Mouse (Mus musculus) CH12.LX (cell line): Measurements from ENCODE around the gene Panx3. TPM values are rescaled to one million over a fixed set of nuclear protein-coding genes. Genes with fewer than 3 reads are reported as not detected.

Experiments used
- DNase-seq: peaks from one replicate; pipeline ENCODE4 v3.0.0-alpha.2; 2013; ENCODE audit errors: extremely low read depth
- H3K27ac ChIP-seq: 2 replicates; pipeline ENCODE4 v1.5.1; 2012; ENCODE audit warnings: low read depth, mild to moderate bottlenecking, control low read depth, moderate library complexity; ENCODE audit not compliant: insufficient read depth
- H3K27me3 ChIP-seq: replicated peaks from 2 replicates; pipeline ENCODE3; 2012; ENCODE audit warnings: inconsistent platforms
- H3K36me3 ChIP-seq, 2 experiments: replicated peaks in 1 of 2; 2 replicates each; pipeline versions ENCODE3 to v1.6.1; 2012; ENCODE audit warnings: inconsistent platforms in 1 of 2, low read length in 1 of 2, mild to moderate bottlenecking in 1 of 2, mixed read lengths in 1 of 2, moderate library complexity in 1 of 2; ENCODE audit not compliant: control insufficient read depth in 1 of 2, insufficient read depth in 1 of 2
- H3K4me1 ChIP-seq, 2 experiments: 2 replicates each; pipeline ENCODE4 v1.6.1; 2012; ENCODE audit warnings: inconsistent platforms in 1 of 2, moderate library complexity in 1 of 2; ENCODE audit not compliant: insufficient read depth in 2 of 2, control insufficient read depth in 1 of 2
- H3K4me2 ChIP-seq: 2 replicates; pipeline ENCODE4 v1.6.1; 2012; ENCODE audit warnings: low read depth, mild to moderate bottlenecking, control low read depth; ENCODE audit not compliant: poor library complexity, insufficient read depth, severe bottlenecking
- H3K4me3 ChIP-seq, 3 experiments: fragments of 150-350 bp in 1 of 3; sonication (generic) in 1 of 3; replicated peaks in 1 of 3; 2 replicates each; pipeline versions ENCODE3 to v1.5.1; 2011 to 2012; ENCODE audit warnings: low read depth in 2 of 3, low read length in 2 of 3, mild to moderate bottlenecking in 2 of 3, moderate library complexity in 2 of 3, control low read depth in 1 of 3, improper control_type of control experiment in 1 of 3, inconsistent platforms in 1 of 3, mixed read lengths in 1 of 3; ENCODE audit not compliant: poor library complexity in 1 of 3
- H3K79me2 ChIP-seq: replicated peaks from 2 replicates; pipeline ENCODE4 v1.6.1; 2012; ENCODE audit warnings: mild to moderate bottlenecking, moderate library complexity; ENCODE audit not compliant: control insufficient read depth, poor library complexity, insufficient read depth, severe bottlenecking; ENCODE audit errors: extremely low read depth
- H3K9ac ChIP-seq: 2 replicates; pipeline ENCODE4 v1.6.1; 2012; ENCODE audit warnings: low read depth, mild to moderate bottlenecking, control low read depth, moderate library complexity; ENCODE audit not compliant: insufficient read depth
- H3K9me3 ChIP-seq: replicated peaks from 2 replicates; pipeline ENCODE3; 2012; ENCODE audit warnings: low read length, inconsistent platforms, mixed read lengths
- BHLHE40 ChIP-seq: IDR thresholded peaks from 2 replicates; pipeline ENCODE4 v1.6.1; 2011; ENCODE audit warnings: mild to moderate bottlenecking, low read depth, low read length, improper control_type of control experiment
- CHD1 ChIP-seq: IDR thresholded peaks from 2 replicates; pipeline ENCODE4 v1.6.1; 2012; ENCODE audit warnings: low read depth, low read length, improper control_type of control experiment, inconsistent platforms
- CHD2 ChIP-seq: IDR thresholded peaks from 2 replicates; pipeline ENCODE4 v1.6.1; 2011; ENCODE audit warnings: low read length, improper control_type of control experiment
- CTCF ChIP-seq, 2 experiments: IDR thresholded peaks in 1 of 2; conservative IDR thresholded peaks in 1 of 2; 2 replicates each; pipeline ENCODE4 v1.5.1; 2011 to 2012; ENCODE audit warnings: low read depth in 2 of 2, low read length in 2 of 2, improper control_type of control experiment in 1 of 2, inconsistent platforms in 1 of 2, mild to moderate bottlenecking in 1 of 2, moderate library complexity in 1 of 2
- E2F4 ChIP-seq: IDR thresholded peaks from 2 replicates; pipeline ENCODE4 v1.6.1; 2011; ENCODE audit warnings: low read depth, low read length, improper control_type of control experiment; ENCODE audit not compliant: insufficient replicate concordance
- ELF1 ChIP-seq: IDR thresholded peaks from 2 replicates; pipeline ENCODE4 v1.6.1; 2014; ENCODE audit warnings: low read depth, mild to moderate bottlenecking, inconsistent platforms, low read length, improper control_type of control experiment
- EP300 ChIP-seq: IDR thresholded peaks from 2 replicates; pipeline ENCODE4 v1.6.1; 2011; ENCODE audit warnings: low read length, improper control_type of control experiment
- ETS1 ChIP-seq: conservative IDR thresholded peaks from 2 replicates; pipeline ENCODE4 v1.6.1; 2012; ENCODE audit warnings: low read depth, mild to moderate bottlenecking, inconsistent platforms, low read length, improper control_type of control experiment, moderate library complexity
- GABPA ChIP-seq: IDR thresholded peaks from 2 replicates; pipeline ENCODE4 v1.6.1; 2012; ENCODE audit warnings: low read depth, low read length, improper control_type of control experiment, inconsistent platforms; ENCODE audit not compliant: insufficient replicate concordance
- HCFC1 ChIP-seq: IDR thresholded peaks from 2 replicates; pipeline ENCODE4 v1.6.1; 2012; ENCODE audit warnings: low read depth, mild to moderate bottlenecking, inconsistent platforms, low read length, improper control_type of control experiment
- IRF4 ChIP-seq: IDR thresholded peaks from 2 replicates; pipeline ENCODE4 v1.6.1; 2014; ENCODE audit warnings: low read depth, mild to moderate bottlenecking, inconsistent platforms, low read length, improper control_type of control experiment
- JUN ChIP-seq: IDR thresholded peaks from 2 replicates; pipeline ENCODE4 v1.6.1; 2011; ENCODE audit warnings: low read depth, mild to moderate bottlenecking, low read length, improper control_type of control experiment, moderate library complexity; ENCODE audit not compliant: insufficient read depth
- JUND ChIP-seq: conservative IDR thresholded peaks from 2 replicates; pipeline ENCODE4 v1.6.1; 2011; ENCODE audit warnings: low read depth, low read length, improper control_type of control experiment
- KAT2A ChIP-seq: IDR thresholded peaks from 2 replicates; pipeline ENCODE4 v1.6.1; 2012; ENCODE audit warnings: low read length, improper control_type of control experiment, inconsistent platforms; ENCODE audit not compliant: insufficient replicate concordance
- MAFK ChIP-seq: IDR thresholded peaks from 2 replicates; pipeline ENCODE4 v1.6.1; 2011; ENCODE audit warnings: low read length, improper control_type of control experiment; ENCODE audit not compliant: insufficient replicate concordance
- MAX ChIP-seq: IDR thresholded peaks from 2 replicates; pipeline ENCODE4 v1.6.1; 2011; ENCODE audit warnings: low read length, improper control_type of control experiment
- MAZ ChIP-seq: IDR thresholded peaks from 2 replicates; pipeline ENCODE4 v1.6.1; 2012; ENCODE audit warnings: low read depth, mild to moderate bottlenecking, inconsistent platforms, low read length, improper control_type of control experiment, moderate library complexity
- MEF2A ChIP-seq: IDR thresholded peaks from 2 replicates; pipeline ENCODE4 v1.6.1; 2014; ENCODE audit warnings: low read depth, mild to moderate bottlenecking, inconsistent platforms, low read length, improper control_type of control experiment, borderline replicate concordance
- MXI1 ChIP-seq: IDR thresholded peaks from 2 replicates; pipeline ENCODE4 v1.6.1; 2011; ENCODE audit warnings: mild to moderate bottlenecking, low read depth, low read length, improper control_type of control experiment
- MYC ChIP-seq: IDR thresholded peaks from 2 replicates; pipeline ENCODE4 v1.6.1; 2011; ENCODE audit warnings: low read depth, mild to moderate bottlenecking, improper control_type of control experiment, low read length
- NELFE ChIP-seq: IDR thresholded peaks from 2 replicates; pipeline ENCODE4 v1.6.1; 2011; ENCODE audit warnings: low read depth, low read length, improper control_type of control experiment
- NRF1 ChIP-seq: IDR thresholded peaks from 2 replicates; pipeline ENCODE4 v1.6.1; 2014; ENCODE audit warnings: low read depth, mild to moderate bottlenecking, inconsistent platforms, low read length, improper control_type of control experiment, moderate library complexity
- PAX5 ChIP-seq: IDR thresholded peaks from 2 replicates; pipeline ENCODE4 v1.6.1; 2012; ENCODE audit warnings: low read length, inconsistent platforms, mixed read lengths
- POLR2A ChIP-seq: IDR thresholded peaks from 2 replicates; pipeline ENCODE4 v1.6.1; 2011; ENCODE audit warnings: low read depth, mild to moderate bottlenecking, improper control_type of control experiment, low read length
- POLR2AphosphoS2 ChIP-seq: IDR thresholded peaks from 2 replicates; pipeline ENCODE4 v1.6.1; 2011; ENCODE audit warnings: low read depth, low read length, improper control_type of control experiment
- RAD21 ChIP-seq: IDR thresholded peaks from 2 replicates; pipeline ENCODE4 v1.6.1; 2011; ENCODE audit warnings: low read depth, mild to moderate bottlenecking, low read length, improper control_type of control experiment, moderate library complexity
- RCOR1 ChIP-seq: conservative IDR thresholded peaks from 2 replicates; pipeline ENCODE4 v1.6.1; 2012; ENCODE audit warnings: low read depth, mild to moderate bottlenecking, inconsistent platforms, low read length, improper control_type of control experiment
- SIN3A ChIP-seq: IDR thresholded peaks from 2 replicates; pipeline ENCODE4 v1.6.1; 2012; ENCODE audit warnings: low read length, improper control_type of control experiment, inconsistent platforms
- SMC3 ChIP-seq: IDR thresholded peaks from 2 replicates; pipeline ENCODE4 v1.6.1; 2011; ENCODE audit warnings: low read depth, low read length, improper control_type of control experiment
- TBP ChIP-seq: conservative IDR thresholded peaks from 2 replicates; pipeline ENCODE4 v1.6.1; 2011; ENCODE audit warnings: low read depth, low read length, improper control_type of control experiment
- TCF12 ChIP-seq: IDR thresholded peaks from 2 replicates; pipeline ENCODE4 v1.6.1; 2014; ENCODE audit warnings: low read depth, mild to moderate bottlenecking, inconsistent platforms, low read length, improper control_type of control experiment
- UBTF ChIP-seq: IDR thresholded peaks from 2 replicates; pipeline ENCODE4 v1.6.1; 2012; ENCODE audit warnings: low read depth, mild to moderate bottlenecking, inconsistent platforms, low read length, improper control_type of control experiment, moderate library complexity
- USF1 ChIP-seq: IDR thresholded peaks from 2 replicates; pipeline ENCODE4 v1.6.1; 2014; ENCODE audit warnings: low read depth, mild to moderate bottlenecking, inconsistent platforms, low read length, improper control_type of control experiment
- USF2 ChIP-seq: conservative IDR thresholded peaks from 2 replicates; pipeline ENCODE4 v1.6.1; 2011; ENCODE audit warnings: low read depth, low read length, improper control_type of control experiment
- ZC3H11A ChIP-seq: IDR thresholded peaks from 2 replicates; pipeline ENCODE4 v1.6.1; 2012; ENCODE audit warnings: low read depth, mild to moderate bottlenecking, inconsistent platforms, low read length, improper control_type of control experiment
- ZKSCAN1 ChIP-seq: IDR thresholded peaks from 2 replicates; pipeline ENCODE4 v1.6.1; 2012; ENCODE audit warnings: low read depth, inconsistent platforms, low read length, improper control_type of control experiment, borderline replicate concordance
- ZMIZ1 ChIP-seq: IDR thresholded peaks from 2 replicates; pipeline ENCODE4 v1.6.1; 2012; ENCODE audit warnings: low read depth, mild to moderate bottlenecking, inconsistent platforms, low read length, improper control_type of control experiment
- ZNF384 ChIP-seq: IDR thresholded peaks from 2 replicates; pipeline ENCODE4 v1.6.1; 2012; ENCODE audit warnings: low read depth, low read length, improper control_type of control experiment, inconsistent platforms
- dilution Hi-C: fragments of 300-500 bp; cut with MboI; formaldehyde crosslinking; loops from 2 replicates; pipeline ENCODE4 v1.14.3; 2020; ENCODE audit warnings: low sequenced_read_pairs; ENCODE audit not compliant: extremely low pct_unique_long_range_greater_than_20kb, extremely low pct_ligation_motif_present
- in situ Hi-C: fragments of 300-500 bp; cut with MboI; formaldehyde crosslinking; loops from 3 replicates; pipeline ENCODE4 v1.14.3; 2019; ENCODE audit warnings: low sequenced_read_pairs, low pct_ligation_motif_present, low pct_unique_long_range_greater_than_20kb, mixed read lengths
- polyA plus RNA-seq: library from polyadenylated mRNA; unstranded; fragments of >175 nt; gene quantifications from 2 replicates; pipeline ENCODE4 v1.2.1, GENCODE M21; 2012; ENCODE audit warnings: low read depth; ENCODE audit not compliant: insufficient read length
- total RNA-seq, 2 experiments: library from RNA; depleted of rRNA; stranded (reverse); fragments of 300-350 nt in 1 of 2; fragments of >200 nt in 1 of 2; gene quantifications; 2 replicates each; pipeline ENCODE4 v1.2.3; 2012 to 2014

Gene Panx3
- total and polyA plus RNA-seq, 3 experiments = not detected

DNA sequence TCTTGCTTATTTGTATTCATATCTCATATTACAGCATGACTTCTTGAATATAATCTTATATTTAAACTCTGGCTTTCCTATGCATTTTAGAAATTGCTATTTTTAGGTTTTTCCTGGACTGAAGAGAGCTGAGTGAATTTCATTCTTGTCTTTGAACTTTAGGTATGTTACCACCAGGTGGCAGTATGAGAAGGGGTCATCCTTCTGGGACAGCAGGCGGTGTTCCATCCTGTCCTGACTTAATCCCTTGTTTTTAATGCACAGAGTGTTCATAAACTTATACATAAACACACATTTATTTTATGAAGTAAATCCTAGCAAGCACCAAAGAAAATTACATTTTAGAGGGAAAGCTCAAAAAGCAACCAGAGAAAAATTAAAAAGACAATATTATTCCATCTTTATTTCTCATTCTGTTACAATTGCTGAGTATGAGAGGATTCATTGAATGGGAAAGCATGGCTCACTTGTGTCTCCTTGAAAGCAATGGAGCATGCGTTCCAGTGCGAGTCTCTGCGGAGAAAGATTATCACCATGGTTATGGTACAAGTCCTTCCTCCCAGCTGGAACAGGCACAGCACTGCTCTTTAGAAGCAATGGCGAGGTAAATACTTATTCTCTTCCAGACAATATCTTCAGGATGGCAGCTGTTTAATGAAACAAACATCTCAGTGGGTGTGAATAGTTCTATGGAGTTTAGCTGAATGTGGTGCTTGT lies 21.1 kb upstream of the Panx3 start:
- dilution Hi-C loops = no loop called here

GRCm38 (mm10) chr9:37687941-37688303 lies 18.9 kb upstream of the Panx3 start:
- H3K9me3 ChIP-seq = no peaks in the 10 kb centered on the region
- H3K27me3 ChIP-seq = no peaks in the 10 kb centered on the region
- H3K79me2 ChIP-seq = no peaks in the 10 kb centered on the region
- peak; percentile 13 for DNase-seq
- no peak overlapping the region for H3K4me3 ChIP-seq
- in situ Hi-C loops = loop anchor here (25.0 kb wide), 1 partner anchor 249 kb away; no protein-coding TSS in a partner anchor
- TF ChIP-seq TCF12 (no peak), ELF1 (no peak), CTCF (conservative IDR thresholded peaks at IDR 0.05 in 1 of 2, IDR thresholded peaks at IDR 0.05 in 1 of 2; ENCODE audit: low read depth in 2 of 2, low read length in 2 of 2) (peak in 1 of 2 experiments; percentile 31; a peak in 1 of 4 replicates), BHLHE40 (no peak)
- TF ChIP-seq, all 38 proteins: peak for 1
- Histone ChIP-seq H3K4me1 (no peaks in the 10 kb centered on the region), H3K36me3 (no peaks in the 10 kb centered on the region), H3K4me2 (no peak overlapping the region), H3K27ac (no peak overlapping the region), H3K9ac (no peak overlapping the region)
- dilution Hi-C loops = no loop called here

More for the DNA sequence above, 21.1 kb upstream of the Panx3 start:
- H3K79me2 ChIP-seq = no peaks in the 10 kb centered on the region
- H3K4me2 ChIP-seq = no peak overlapping the region
- no peaks in the 10 kb centered on the region for H3K36me3 ChIP-seq
- in situ Hi-C loops = loop anchor here (25.0 kb wide), 1 partner anchor 247 kb away; no protein-coding TSS in a partner anchor
- no peak overlapping the region for H3K4me3 ChIP-seq
- TF ChIP-seq TCF12 (no peak), UBTF (no peak), MXI1 (no peak), SMC3 (peak; percentile 79), NELFE (peak; percentile 25; the same call in 1 of the 2 replicates), ZNF384 (no peak), GABPA (no peak), USF1 (no peak), ZKSCAN1 (no peak), BHLHE40 (no peak), NRF1 (no peak), JUND (no peak), CHD2 (no peak), HCFC1 (no peak), EP300 (no peak), RCOR1 (no peak), RAD21 (peak; percentile 76), KAT2A (no peak), PAX5 (no peak), POLR2A (no peak), MAX (peak; percentile 20; the same call in 1 of the 2 replicates), ZC3H11A (peak; percentile 19; the same call in 1 of the 2 replicates), USF2 (no peak), JUN (no peak), MYC (no peak), CHD1 (no peak), POLR2AphosphoS2 (no peak), CTCF (conservative IDR thresholded peaks at IDR 0.05 in 1 of 2, IDR thresholded peaks at IDR 0.05 in 1 of 2; ENCODE audit: low read depth in 2 of 2, low read length in 2 of 2) (peak; percentile 22 to 77; a peak in 2 of 4 replicates), IRF4 (no peak), SIN3A (no peak), E2F4 (no peak), ZMIZ1 (no peak), MAZ (0 out of 2 replicates have a peak, but pooled peaks have one; percentile 35), ETS1 (no peak), MAFK (no peak), MEF2A (no peak), TBP (no peak), ELF1 (no peak)
- H3K27me3 ChIP-seq = no peaks in the 10 kb centered on the region
- H3K4me1 ChIP-seq = no peaks in the 10 kb centered on the region
- H3K9ac ChIP-seq = no peak overlapping the region
- H3K9me3 ChIP-seq = no peaks in the 10 kb centered on the region
- no peak overlapping the region for H3K27ac ChIP-seq
- peak; percentile 27 for DNase-seq
